In genomic region chr5:53025276-53025973, GRCm38 (mm10) we compare ENCODE assay signal across 9 mouse cellular contexts. TPM values are rescaled to one million over a fixed set of nuclear protein-coding genes. Genes with fewer than 3 reads are reported as not detected.
DNase-seq lines count a peak whose midpoint lies in the region.
"Had no signal": no experiment of that assay in that cellular context is flagged by ENCODE, and none has a peak within 500 bp of the region (broad histone marks: within the 10 kb centered on the region; RNA-seq: fewer than 3 reads in every experiment).

No protein-coding gene starts in this region.

- peak; percentile 5 for DNase-seq in adrenal gland, adult 8-10 months
- no peak for DNase-seq in adrenal gland, postnatal 4 days (ENCODE audit: low spot score in 2 of 2)
- DNase-seq in kidney, adult 8-10 months: peak; percentile 47 to 62
- no peak for DNase-seq in kidney, postnatal 4 days
- peak; percentile 15 for DNase-seq in adipocyte (ENCODE audit: low spot score)
- peak; percentile 83 for DNase-seq in cerebellum, adult 9-11 months
- DNase-seq in embryo, embryonic 10.5 days (ENCODE audit: low spot score): no peak
- no peak for DNase-seq in c-Kit-positive CD71-positive TER-119-positive erythroid progenitor cells, embryonic 14.5 days (ENCODE audit: low spot score)
- DNase-seq: right cerebral cortex, postnatal 25 days had no signal

RNA-seq across cellular contexts. Expression of gene Slc34a2, which starts 12.5 kb away (rescaled TPM):
- total RNA-seq in adrenal gland, adult 8-10 months (2022): not detected
- total RNA-seq in adrenal gland, postnatal 4 days (2021): 1 to 10 TPM in 1 of 2 experiments, under 1 TPM in 1; 0.90 to 1.0 TPM

Comparison
In these comparisons a context has a peak if more than half of its experiments do, and no peak if none do; other contexts are left out.
1. DNase-seq: peak in adrenal gland, adult 8-10 months (single experiment), kidney, adult 8-10 months (2 of 2), adipocyte (single experiment) and cerebellum, adult 9-11 months (single experiment); none in adrenal gland, postnatal 4 days (0 of 2), kidney, postnatal 4 days (0 of 2), embryo, embryonic 10.5 days (single experiment) and c-Kit-positive CD71-positive TER-119-positive erythroid progenitor cells, embryonic 14.5 days (single experiment).